20 mouse cellular contexts compared by ENCODE assay signal in the genomic region with DNA sequence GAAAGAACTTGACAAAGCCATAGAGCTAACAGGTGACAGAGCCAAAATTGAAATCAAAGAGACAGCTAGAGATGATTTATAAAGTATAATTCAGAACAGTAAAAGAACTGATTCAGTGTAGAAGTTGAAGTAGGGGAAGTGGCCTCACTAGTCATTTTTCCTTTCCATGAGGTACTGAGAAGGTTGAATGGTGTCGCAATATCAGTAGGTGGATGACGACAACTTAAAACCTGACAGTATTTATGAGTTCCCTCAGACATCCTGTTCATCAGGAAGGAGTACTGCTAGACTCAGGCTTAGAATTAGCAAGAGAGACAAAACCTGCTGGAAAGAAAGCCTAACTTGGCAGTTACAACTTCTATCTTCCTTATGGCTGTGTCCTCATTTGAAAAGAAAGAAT.
DNase-seq lines count a peak whose midpoint lies in the region; ATAC-seq and TF ChIP-seq lines count a peak whose summit lies in the region.
"Had no signal": no experiment of that assay in that cellular context is flagged by ENCODE, and none has a peak within 500 bp of the region (broad histone marks: within the 10 kb centered on the region; RNA-seq: fewer than 3 reads in every experiment).

No protein-coding gene starts in this region.

- H3K4me3 ChIP-seq in C2C12 (ENCODE audit: insufficient read depth, poor library complexity, severe bottlenecking) (no peak overlapping the region), myocyte (no peak overlapping the region)
- H3K4me3 ChIP-seq: embryonic facial prominence, embryonic 10.5 days; embryonic facial prominence, embryonic 12.5 days; forebrain, embryonic 10.5 days; forebrain, embryonic 12.5 days had no signal

- H3K79me3 ChIP-seq in C2C12 (ENCODE audit: low read depth): no peaks in the 10 kb centered on the region

- TF ChIP-seq CTCF in C2C12 (IDR thresholded peaks at IDR 0.05; ENCODE audit: control insufficient read depth, insufficient read depth, insufficient read length): no peak

- H3K79me2 ChIP-seq in C2C12 (ENCODE audit: control insufficient read depth, insufficient read depth) (no peaks in the 10 kb centered on the region), myocyte (ENCODE audit: control insufficient read depth, insufficient read depth) (no peaks in the 10 kb centered on the region)

- no peak for ATAC-seq in inflammation-experienced regulatory T-cells, adult 6 months
- ATAC-seq: forebrain, embryonic 14.5 days; forebrain, embryonic 16.5 days had no signal

- DNase-seq in 416B (ENCODE audit: low read depth): peak; percentile 3
- DNase-seq in yolk sac, embryonic 10.5 days (ENCODE audit: low spot score): no peak
- DNase-seq: adrenal gland, adult 2 months; adrenal gland, postnatal 10 days; adrenal gland, postnatal 25 days; B cell, adult 2 months; cerebellum, adult 11-12 months; cerebellum, adult 2 months; cerebellum, adult 9-10 months; cerebellum, postnatal 10 days; cerebellum, postnatal 25 days had no signal

- no peaks in the 10 kb centered on the region for H3K36me3 ChIP-seq in C2C12 (ENCODE audit: control insufficient read depth, insufficient read depth)
- no peaks in the 10 kb centered on the region for H3K36me3 ChIP-seq in myocyte (ENCODE audit: control insufficient read depth, insufficient read depth)
- H3K36me3 ChIP-seq: embryonic facial prominence, embryonic 10.5 days; embryonic facial prominence, embryonic 12.5 days; forebrain, embryonic 10.5 days; forebrain, embryonic 12.5 days had no signal

- no peak for TF ChIP-seq POLR2A in myocyte (IDR thresholded peaks at IDR 0.05; ENCODE audit: insufficient read length, low read depth)

- no peak overlapping the region for H3K4me2 ChIP-seq in myocyte (ENCODE audit: low read depth)
- H3K4me2 ChIP-seq: embryonic facial prominence, embryonic 12.5 days; forebrain, embryonic 12.5 days had no signal

- H3ac ChIP-seq in C2C12 (ENCODE audit: control insufficient read depth, insufficient read length, low read depth) (no peak overlapping the region), myocyte (ENCODE audit: control insufficient read depth, insufficient read length) (no peak overlapping the region)

- no peaks in the 10 kb centered on the region for H3K27me3 ChIP-seq in C2C12 (ENCODE audit: control insufficient read depth, insufficient read depth, insufficient read length)
- no peaks in the 10 kb centered on the region for H3K27me3 ChIP-seq in myocyte (ENCODE audit: control insufficient read depth, insufficient read depth, insufficient read length)
- H3K27me3 ChIP-seq: embryonic facial prominence, embryonic 12.5 days; forebrain, embryonic 12.5 days had no signal

TF ChIP-seq in C2C12, 6 proteins besides CTCF, POLR2A, EP300 and RAD21:
- TF ChIP-seq CEBPB (IDR thresholded peaks at IDR 0.05; ENCODE audit: low read depth): peak; percentile 64
- no peak for TF ChIP-seq FOSL1 (IDR thresholded peaks at IDR 0.05; ENCODE audit: insufficient read depth, low read length, poor library complexity, severe bottlenecking)
- TF ChIP-seq MYOG (IDR thresholded peaks at IDR 0.05; ENCODE audit: control insufficient read depth, extremely low read depth, insufficient read length): no peak

TF ChIP-seq in myocyte, 11 proteins besides CTCF, POLR2A, EP300 and RAD21:
- TF ChIP-seq CEBPB (IDR thresholded peaks at IDR 0.05; ENCODE audit: insufficient read depth, poor library complexity, severe bottlenecking) (peak; percentile 54; the same call in 1 of the 2 replicates), POLR2AphosphoS2 (IDR thresholded peaks at IDR 0.05; ENCODE audit: insufficient read length, low read depth) (no peak)
